Mouse (Mus musculus) urinary bladder, postnatal 25 days (tissue): ENCODE results near the gene BC030870.

ENCODE experiments used
- DNase-seq: peaks from one replicate; pipeline ENCODE4 v3.0.0; 2022; ENCODE audit warnings: low spot score

The BC030870 gene

DNA sequence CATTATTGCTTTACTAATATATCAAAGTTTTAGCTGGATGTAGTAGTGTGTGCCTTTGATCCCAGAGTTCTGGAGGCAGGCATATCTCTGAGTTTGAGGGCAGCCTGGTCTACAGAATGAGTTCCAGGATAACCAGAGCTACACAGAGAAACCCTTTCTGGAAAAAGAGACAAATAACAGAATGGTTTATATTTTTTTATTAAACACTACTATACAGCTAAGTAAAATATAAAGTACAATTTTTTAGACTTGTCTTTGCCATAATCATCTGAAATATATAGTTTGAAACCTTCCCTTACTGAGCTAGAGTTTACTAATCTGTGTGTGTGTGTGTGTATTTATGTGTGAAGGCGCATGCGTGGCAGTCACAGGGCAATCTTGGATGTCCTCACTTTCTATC is 54.6 kb downstream of the BC030870 start, which contains the start of gene Gm10663:
Gene Gm10663, plus strand, starts transcription at position 301 of the 400 bp plus-strand sequence.
- no peak for DNase-seq

DNA sequence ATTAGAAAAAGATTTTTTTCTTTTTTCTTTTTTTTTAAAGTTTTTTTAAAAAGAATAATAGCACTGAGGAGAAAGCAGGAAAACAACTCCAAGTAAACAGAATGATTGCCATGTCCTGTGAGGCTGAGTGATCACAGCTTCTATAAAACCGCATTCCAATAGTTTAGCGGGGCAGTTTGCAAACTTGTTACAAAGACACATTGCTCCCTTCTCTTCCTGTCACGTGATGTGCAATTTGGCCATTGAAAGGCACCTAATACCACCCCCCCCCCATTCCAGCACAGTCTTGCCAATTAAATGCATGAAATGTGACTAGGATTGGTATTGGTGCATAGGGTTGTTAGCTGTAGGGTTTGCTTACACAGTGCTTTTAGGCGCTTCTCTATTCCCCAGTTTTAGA is 58.4 kb downstream of the BC030870 start:
- DNase-seq = no peak

DNA sequence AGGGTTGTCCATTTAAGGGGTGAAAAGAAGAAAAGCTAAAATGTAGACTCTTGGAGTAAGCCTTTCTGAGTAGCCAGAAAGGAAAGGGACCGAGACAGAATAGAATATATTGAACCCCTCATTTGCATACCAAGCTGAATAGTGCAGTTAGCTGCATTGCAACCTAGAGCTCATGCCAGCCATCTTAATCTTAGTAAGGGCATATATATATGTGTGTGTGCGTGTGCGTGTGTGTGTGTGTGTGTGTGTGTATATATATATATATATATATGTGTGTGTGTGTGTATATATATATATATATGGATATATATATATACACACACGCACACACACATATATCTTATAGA is 60.9 kb downstream of the BC030870 start:
- DNase-seq = no peak

DNA sequence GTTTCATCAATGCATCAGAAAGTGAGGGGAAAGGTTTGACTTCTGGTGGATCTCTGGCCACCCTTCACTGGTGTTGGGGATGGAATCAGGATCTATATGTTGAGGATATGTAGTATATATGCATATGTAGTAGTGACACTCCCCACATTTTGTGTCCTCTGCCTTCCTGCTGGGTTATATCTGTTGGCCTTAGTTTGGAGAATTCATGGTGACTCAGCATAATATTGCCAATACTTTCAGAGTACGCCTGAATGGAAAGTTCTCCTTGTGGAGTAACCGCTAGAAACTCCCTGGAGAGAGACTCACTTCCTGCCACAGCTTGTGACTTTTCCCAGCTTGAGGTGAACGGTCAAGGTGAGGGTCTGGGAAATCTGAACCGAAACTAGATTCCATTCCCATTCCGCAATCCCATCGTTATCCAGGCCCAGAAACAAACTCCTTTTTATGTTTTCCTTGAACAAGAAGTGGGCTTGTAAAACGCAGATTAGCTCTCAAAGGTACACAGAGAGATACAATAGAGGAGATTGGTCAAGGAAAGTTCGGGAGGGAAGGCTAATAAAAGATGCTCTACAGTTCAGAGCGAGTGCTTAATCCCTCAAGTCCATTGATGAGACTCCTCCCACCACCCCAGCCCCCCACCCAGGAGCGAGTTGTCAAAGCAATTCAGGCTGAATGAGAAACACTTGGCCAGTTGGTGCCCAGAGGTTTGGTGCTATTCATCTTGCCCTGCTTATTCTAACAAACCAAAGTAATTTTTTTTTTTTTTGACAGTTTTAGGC is 61.5 kb downstream of the BC030870 start:
- no peak for DNase-seq

DNA sequence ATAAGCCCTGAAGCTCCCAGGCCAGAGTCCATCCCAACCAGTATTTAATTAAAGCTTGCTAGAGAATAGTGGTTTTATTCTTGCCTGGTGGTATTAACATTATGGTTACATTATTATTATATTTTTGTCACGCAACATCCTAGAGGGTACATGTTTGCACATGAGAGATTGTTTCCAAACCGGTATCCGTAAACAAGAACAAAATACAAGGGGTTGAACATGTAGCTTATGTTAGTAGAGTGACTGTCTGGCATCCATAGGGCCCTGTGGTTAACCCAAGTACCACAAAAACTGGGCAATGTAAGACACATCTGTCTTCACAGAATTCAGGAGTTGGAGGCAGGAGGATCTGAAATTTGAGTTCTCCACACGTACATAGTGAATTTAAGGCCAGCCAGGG is 62.3 kb downstream of the BC030870 start:
- no peak for DNase-seq

DNA sequence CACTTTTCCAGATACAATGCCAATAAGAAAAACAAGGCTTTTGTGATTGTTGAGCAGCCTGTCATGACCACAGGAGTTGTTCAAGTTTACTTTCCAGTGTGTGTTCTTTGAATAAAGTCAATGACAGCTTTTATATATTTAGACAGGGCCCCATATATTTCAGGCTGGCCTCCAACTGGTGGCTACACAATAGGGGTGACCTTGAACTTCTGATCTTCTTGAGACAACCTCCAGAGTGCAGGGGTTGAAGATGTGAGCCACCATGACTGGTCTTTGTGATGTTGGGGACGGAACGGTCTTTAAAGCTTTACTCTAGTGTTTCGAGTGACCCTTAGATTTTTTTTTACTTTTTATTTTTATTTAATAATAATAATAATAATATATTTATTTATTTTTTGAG is 63.7 kb downstream of the BC030870 start:
- no peak for DNase-seq

DNA sequence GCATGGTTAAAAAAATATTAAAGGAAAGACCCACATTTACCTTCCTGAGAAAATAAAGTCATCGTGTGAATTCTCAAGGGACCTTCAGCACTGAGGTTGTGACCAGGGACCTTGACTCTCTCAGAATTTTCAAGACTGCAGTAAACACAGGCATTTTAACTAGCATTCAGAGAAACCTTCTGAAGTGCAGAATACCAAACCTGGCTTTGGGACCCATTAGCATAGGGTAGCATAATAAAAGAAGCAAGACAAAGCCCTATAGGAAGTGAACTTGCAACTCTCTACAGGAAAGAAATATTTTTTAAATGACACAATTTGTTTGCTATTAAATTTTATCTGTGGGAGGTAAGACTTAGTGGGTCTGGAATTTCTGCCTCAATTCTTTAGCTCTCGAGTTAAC is 65.3 kb downstream of the BC030870 start:
- no peak for DNase-seq

DNA sequence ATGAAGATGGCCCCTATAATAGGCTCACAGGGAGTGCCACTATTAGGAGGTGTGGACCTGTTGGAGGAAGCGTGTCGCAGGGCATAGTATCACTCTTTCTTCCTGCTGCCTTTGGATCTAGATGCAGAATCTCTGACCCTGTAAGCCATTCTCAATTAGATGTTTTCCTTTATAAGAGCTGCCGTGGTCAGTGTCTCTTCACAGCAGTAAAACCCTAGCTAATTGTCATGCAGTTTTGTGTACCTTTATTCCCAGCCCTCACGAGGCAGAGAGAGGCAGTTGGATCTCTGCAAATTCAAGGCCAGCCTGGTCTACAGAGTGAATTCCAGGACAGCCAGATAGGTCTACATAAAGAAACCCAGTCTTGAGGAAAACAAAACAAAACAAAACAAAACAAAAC is 67.2 kb downstream of the BC030870 start:
- no peak for DNase-seq

DNA sequence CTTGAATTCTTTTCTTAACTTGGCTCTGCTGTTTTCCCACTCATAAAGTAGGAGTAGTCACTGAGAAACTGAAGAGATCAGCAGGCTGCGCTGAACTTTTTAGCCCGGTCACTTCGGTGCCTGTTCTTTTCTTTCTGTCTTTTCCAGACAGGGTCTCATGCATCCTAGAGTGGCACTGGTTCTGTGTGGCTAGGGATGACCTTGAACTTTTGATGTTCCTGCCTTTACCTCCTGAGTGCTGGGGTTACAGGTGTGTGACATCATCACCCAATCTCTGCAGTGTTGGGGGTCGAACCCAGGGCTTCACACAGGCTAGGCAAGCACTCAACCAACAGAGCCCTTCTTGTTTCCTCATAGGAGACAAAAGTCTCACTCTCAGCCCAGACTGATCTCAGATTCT is 72.6 kb downstream of the BC030870 start:
- no peak for DNase-seq

DNA sequence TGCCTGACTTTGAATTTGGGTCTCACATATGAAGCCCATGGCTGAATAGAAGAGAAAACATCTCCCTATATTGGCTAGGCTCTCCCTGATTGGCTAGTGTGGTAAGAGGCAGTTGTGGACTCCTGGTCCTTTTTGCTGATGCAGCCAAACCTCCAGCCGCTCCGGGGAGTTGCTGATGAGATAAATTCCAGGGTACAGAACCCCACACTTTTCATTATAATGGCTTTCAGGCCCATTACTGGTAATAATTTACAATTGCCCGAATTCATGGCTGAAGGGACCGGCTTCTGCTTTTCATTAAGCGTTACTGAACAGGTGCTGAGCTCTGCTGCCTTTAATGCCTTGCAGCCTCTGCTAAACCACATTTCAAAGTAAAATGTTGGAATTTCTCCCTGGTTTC is 75.4 kb downstream of the BC030870 start:
- DNase-seq = no peak

DNA sequence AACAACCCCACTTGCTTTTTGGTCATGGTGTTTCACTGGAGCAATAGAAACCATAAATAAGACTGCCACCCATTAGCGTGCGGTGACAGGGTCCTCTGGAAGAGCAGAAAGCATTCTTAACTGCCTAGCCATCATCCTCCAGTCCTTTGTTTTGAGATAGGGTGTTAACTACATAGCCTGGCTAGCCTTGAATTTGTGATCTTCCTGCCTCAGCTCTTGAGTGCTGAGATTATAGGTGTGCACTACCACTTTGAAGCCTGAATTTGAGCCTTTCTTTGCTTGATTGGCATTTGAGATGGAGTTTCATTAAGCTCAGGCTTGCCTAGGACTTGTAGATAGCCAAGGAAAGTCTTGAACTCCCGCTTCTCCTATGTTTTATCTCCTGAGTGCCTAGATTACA is 75.8 kb downstream of the BC030870 start:
- no peak for DNase-seq

DNA sequence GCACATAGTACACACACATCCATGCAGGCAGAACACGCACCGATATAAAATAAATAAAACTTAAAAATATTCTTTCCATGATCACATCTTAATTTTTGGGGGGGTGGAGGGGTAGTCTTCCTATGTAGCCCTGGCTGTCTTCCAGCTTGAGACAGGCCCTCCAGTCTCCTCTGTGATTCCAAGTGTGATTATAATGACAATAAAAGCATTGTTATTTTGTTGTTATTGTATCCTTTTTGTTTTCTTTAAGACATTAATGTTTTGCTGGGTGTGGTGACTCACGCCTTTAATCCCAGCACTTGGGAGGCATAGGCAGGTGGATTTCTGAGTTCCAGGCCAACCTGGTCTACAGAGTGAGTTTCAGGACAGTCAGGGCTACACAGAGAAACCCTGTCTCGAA is 81.6 kb downstream of the BC030870 start:
- no peak for DNase-seq

DNA sequence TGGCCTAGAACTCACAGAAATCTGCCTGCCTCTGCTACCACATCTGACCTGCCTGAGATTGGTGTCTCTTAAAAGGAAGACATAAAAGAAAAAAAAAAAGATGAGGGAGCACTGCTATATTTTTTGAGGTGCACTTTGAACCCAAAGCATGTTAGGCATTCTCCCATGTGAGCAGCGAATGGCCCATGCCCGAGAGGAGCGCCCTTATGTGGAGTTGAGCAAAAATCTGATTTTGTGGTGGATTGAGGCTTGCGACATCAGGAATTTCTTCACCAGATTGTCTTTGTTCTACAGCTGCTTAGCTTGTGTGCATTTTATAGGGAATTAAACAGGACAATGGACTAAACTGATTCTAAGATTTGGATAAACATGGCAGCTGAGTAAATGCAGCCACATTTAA is 82.2 kb downstream of the BC030870 start:
- no peak for DNase-seq

DNA sequence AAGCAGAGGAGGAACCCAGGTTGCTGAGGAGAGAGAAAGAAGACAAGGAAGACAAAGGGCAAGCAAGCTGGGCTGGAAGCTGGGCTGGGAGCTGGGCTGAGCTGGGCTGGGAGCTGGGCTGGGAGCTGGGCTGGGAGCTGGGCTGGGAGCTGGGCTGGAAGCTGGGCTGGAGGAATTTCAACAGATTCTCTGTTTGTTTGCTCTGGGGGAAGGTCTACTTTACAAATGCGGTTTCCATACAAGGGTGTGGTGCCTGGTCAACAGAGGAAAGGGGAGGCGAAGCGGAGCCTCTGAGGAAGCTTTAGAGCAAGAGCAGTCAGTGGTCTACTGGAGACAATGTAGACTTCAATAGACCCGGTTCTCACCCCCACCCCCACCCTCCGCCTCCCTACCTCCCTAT is 82.8 kb downstream of the BC030870 start:
- DNase-seq = no peak

DNA sequence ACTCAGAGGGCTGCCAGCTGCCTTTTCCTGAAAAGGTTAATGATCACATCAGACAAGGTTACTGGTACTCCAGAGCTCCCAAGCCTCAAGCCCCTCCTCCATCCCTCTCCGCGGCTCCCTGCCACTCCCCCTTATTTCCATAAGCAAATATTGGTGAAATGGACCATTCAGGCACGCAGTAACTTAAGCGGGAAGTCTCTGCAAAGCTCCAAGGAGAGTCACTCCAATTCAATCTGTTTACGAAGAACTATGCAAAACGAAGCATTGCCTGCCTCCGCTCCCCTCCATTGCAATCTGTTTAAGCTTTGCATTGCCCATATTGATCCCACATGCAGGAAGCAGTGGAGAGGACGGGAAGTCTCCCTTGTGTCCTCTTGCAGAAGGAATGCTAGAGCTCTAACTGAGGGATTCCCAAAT is 92.2 kb downstream of the BC030870 start, which contains the start of gene Apela:
Gene Apela, minus strand, starts transcription at position 220 of the 417 bp plus-strand sequence.
- no peak for DNase-seq
